Mouse (Mus musculus) stomach, embryonic 16.5 days (tissue): ENCODE data around the gene Tnfsf13. TPM values are rescaled to one million over a fixed set of nuclear protein-coding genes. Genes with fewer than 3 reads are reported as not detected.
A peak's percentile ranks its signal among the peaks of the same experiment; 100 is the strongest.

Experiments
- ATAC-seq: fragments of 200-750 bp; cut with Nextera tagmentation; 2 replicates; pipeline ENCODE4 v1.8.0; 2017; ENCODE audit warnings: moderate number of reproducible peaks, moderate TSS enrichment; ENCODE audit not compliant: insufficient read depth, low FRiP score
- H3K27ac ChIP-seq: fragments of 300-500 bp; sonication (generic); 2 replicates; pipeline ENCODE4 v1.5.1; 2014; ENCODE audit warnings: low read length
- H3K27me3 ChIP-seq: fragments of 300-500 bp; sonication (generic); 2 replicates; pipeline ENCODE4 v1.6.1; 2014; ENCODE audit warnings: low read length, control low read depth, mixed read lengths; ENCODE audit not compliant: control insufficient read depth, insufficient read depth
- H3K36me3 ChIP-seq: fragments of 300-500 bp; sonication (generic); 2 replicates; pipeline ENCODE4 v1.6.1; 2014; ENCODE audit warnings: low read length; ENCODE audit not compliant: control insufficient read depth, insufficient read depth
- H3K4me1 ChIP-seq: fragments of 300-500 bp; sonication (generic); 2 replicates; pipeline ENCODE4 v1.6.1; 2014; ENCODE audit warnings: low read length, control low read depth, mixed read lengths; ENCODE audit not compliant: control insufficient read depth, insufficient read depth
- H3K4me2 ChIP-seq: fragments of 300-500 bp; sonication (generic); 2 replicates; pipeline ENCODE4 v1.6.1; 2014; ENCODE audit warnings: low read depth, low read length, mixed read lengths
- H3K4me3 ChIP-seq: fragments of 300-500 bp; sonication (generic); replicated peaks from 2 replicates; pipeline ENCODE4 v1.5.1; 2014; ENCODE audit warnings: mild to moderate bottlenecking, low read length
- H3K9ac ChIP-seq: fragments of 300-500 bp; sonication (generic); 2 replicates; pipeline ENCODE4 v1.6.1; 2014; ENCODE audit warnings: low read length
- H3K9me3 ChIP-seq: fragments of 300-500 bp; sonication (generic); replicated peaks from 2 replicates; pipeline ENCODE4 v1.6.1; 2016; ENCODE audit warnings: low read length, control low read depth; ENCODE audit not compliant: control insufficient read depth
- WGBS: fragments of 180-500 bp; shearing (Covaris S2); extraction: QIAGEN DNeasy Blood & Tissue Kit; methylation state at CpG from one replicate; pipeline ENCODE4 v1.1.7; 2014; 5-methylcytosine and 5-hydroxymethylcytosine counted together
- polyA plus RNA-seq: library from polyadenylated mRNA; unstranded; fragments of >200 nt; fragmentation: Nextera tagmentation; extraction: Ambion mirVana; gene quantifications from 2 replicates; pipeline ENCODE4 v1.2.1, GENCODE M21; 2015

Tnfsf13 gene
- polyA plus RNA-seq, 1 experiment from 2014 or later: 0.59 TPM

- ATAC-seq: no peak
- Histone ChIP-seq H3K27me3 (no peaks in the 10 kb centered on the region), H3K4me2 (no peak overlapping the region), H3K4me3 (no peak overlapping the region), H3K9ac (0 out of 2 replicates have a peak overlapping the region, but pooled peaks have one; percentile 38), H3K27ac (peak overlapping the region; percentile 89), H3K9me3 (no peaks in the 10 kb centered on the region), H3K4me1 (peaks cover 39% of the 10 kb centered on the region), H3K36me3 (no peaks in the 10 kb centered on the region)
- WGBS: 85% methylated on average over 6 of the region's 6 CpGs
Measured at GRCm38 (mm10) chr11:69684936-69685335, 648 bp downstream of the Tnfsf13 start.

DNA sequence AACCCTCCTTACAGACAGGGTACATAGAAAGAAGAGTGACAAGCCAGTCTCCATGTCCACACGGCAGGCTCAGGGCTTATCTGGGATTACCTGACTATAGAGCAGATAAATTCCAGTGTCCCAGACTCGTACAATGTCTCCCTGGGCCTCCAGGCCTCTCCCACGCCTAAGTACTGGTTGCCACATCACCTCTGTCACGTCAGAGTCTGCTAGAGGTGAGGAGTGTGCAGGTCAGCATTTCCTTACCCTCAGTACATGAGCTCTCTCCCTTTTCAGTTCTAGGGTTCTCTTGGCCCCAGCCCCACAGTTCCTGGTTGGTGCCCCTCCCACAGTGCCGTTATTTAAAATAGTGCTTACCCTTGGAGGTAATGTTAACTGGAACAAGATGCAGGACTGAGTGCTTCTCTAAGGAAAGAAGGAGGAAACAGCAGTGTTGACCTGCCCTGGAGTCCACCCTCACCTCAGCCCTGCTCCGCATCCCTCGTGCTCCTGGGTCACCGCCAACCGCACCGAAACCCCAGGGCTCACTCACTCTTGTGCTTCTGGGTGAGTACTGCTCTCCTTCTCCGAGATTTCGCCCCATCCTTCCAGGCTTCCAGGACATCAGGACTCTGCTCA lies 1.3 kb downstream of the Tnfsf13 start:
- WGBS: 81% methylated on average over 12 of the region's 12 CpGs
- ATAC-seq: no peak
- H3K4me2 ChIP-seq: no peak overlapping the region
- H3K9ac ChIP-seq: 0 out of 2 replicates have a peak overlapping the region, but pooled peaks have one; percentile 7
- H3K27ac ChIP-seq: no peak overlapping the region
- H3K27me3 ChIP-seq: no peaks in the 10 kb centered on the region
- H3K4me3 ChIP-seq: no peak overlapping the region
- no peaks in the 10 kb centered on the region for H3K9me3 ChIP-seq
- H3K4me1 ChIP-seq: peaks cover 39% of the 10 kb centered on the region
- no peaks in the 10 kb centered on the region for H3K36me3 ChIP-seq

DNA sequence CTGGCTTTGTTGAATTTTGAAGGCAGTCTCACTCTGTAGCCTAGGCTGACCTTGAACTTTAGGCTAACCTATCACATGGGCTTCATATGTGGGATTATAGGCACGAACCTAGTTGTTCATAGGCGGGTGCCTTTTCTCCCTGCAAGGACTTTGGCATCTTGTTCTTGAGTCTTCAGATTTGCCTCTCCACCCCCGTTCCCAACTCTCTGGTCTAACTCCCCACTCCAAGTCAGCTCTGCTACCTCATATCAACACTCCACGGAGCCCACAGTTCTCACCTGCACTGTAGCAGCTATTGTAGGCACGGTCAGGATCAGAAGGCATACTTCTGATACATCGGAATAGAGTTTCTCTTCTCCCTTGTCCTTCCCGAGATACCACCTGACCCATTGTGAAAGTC lies 2.0 kb downstream of the Tnfsf13 start:
- WGBS: 75% methylated on average over 7 of the region's 7 CpGs
- H3K4me3 ChIP-seq: no peak overlapping the region
- H3K9me3 ChIP-seq: no peaks in the 10 kb centered on the region
- H3K27ac ChIP-seq: 0 out of 2 replicates have a peak overlapping the region, but pooled peaks have one; percentile 57
- H3K9ac ChIP-seq: peak overlapping the region; percentile 37; the same call in 1 of the 2 replicates
- no peak for ATAC-seq
- H3K27me3 ChIP-seq: no peaks in the 10 kb centered on the region
- peaks cover 39% of the 10 kb centered on the region for H3K4me1 ChIP-seq
- H3K4me2 ChIP-seq: no peak overlapping the region; the same call in 1 of the 2 replicates
- no peaks in the 10 kb centered on the region for H3K36me3 ChIP-seq

DNA sequence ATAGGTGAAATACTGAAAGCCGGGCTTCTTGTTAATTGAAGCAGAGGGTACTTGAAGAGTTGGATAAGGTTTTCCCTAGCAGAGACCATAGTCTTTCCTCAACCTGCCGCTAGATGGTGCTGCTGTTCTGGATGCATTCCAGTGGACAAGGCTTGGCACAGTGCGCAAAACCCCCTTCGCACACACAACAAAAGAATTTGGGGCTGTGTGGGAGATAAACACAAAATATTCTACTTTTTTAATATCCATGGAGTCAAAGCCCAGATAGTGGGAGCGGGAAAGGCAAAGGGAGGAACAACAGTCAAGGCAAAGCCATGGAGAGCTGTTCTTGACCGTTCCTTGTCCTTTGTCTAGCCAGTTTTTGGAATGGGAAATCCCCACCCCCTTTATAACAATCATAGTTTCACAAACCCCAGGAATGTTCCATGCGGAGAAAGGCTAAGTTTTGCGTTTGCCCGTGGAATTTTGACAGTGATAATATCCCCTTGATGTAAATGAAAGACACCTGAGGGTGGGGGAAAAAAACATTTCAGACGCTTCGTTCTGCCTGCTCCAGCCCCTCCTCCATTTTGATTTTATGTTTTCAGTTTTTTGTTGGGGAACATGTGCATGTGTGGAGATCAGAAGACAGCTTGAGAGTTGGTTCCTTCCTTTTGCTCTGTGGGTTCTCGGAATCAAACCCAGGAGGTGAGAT lies 2.6 kb downstream of the Tnfsf13 start:
- Histone ChIP-seq H3K9me3 (no peaks in the 10 kb centered on the region), H3K27ac (peak overlapping the region; percentile 89), H3K9ac (peak overlapping the region; percentile 37), H3K4me2 (peak overlapping the region; percentile 97), H3K36me3 (no peaks in the 10 kb centered on the region), H3K4me3 (peak overlapping the region; percentile 24), H3K4me1 (peaks cover 39% of the 10 kb centered on the region), H3K27me3 (no peaks in the 10 kb centered on the region)
- WGBS: 12% methylated on average over 12 of the region's 12 CpGs
- 0 out of 2 replicates have a peak, but pooled peaks have one; percentile 17 for ATAC-seq

GRCm38 (mm10) chr11:69682209-69682839 lies 3.3 kb downstream of the Tnfsf13 start:
- H3K4me3 ChIP-seq: peak overlapping the region; percentile 91
- H3K4me1 ChIP-seq: peaks cover 39% of the 10 kb centered on the region
- peak overlapping the region; percentile 89 for H3K27ac ChIP-seq
- H3K4me2 ChIP-seq: peak overlapping the region; percentile 97
- no peaks in the 10 kb centered on the region for H3K36me3 ChIP-seq
- WGBS: 20% methylated on average over 24 of the region's 24 CpGs
- H3K27me3 ChIP-seq: no peaks in the 10 kb centered on the region
- peak overlapping the region; percentile 86 for H3K9ac ChIP-seq
- H3K9me3 ChIP-seq: no peaks in the 10 kb centered on the region
- no peak for ATAC-seq

DNA sequence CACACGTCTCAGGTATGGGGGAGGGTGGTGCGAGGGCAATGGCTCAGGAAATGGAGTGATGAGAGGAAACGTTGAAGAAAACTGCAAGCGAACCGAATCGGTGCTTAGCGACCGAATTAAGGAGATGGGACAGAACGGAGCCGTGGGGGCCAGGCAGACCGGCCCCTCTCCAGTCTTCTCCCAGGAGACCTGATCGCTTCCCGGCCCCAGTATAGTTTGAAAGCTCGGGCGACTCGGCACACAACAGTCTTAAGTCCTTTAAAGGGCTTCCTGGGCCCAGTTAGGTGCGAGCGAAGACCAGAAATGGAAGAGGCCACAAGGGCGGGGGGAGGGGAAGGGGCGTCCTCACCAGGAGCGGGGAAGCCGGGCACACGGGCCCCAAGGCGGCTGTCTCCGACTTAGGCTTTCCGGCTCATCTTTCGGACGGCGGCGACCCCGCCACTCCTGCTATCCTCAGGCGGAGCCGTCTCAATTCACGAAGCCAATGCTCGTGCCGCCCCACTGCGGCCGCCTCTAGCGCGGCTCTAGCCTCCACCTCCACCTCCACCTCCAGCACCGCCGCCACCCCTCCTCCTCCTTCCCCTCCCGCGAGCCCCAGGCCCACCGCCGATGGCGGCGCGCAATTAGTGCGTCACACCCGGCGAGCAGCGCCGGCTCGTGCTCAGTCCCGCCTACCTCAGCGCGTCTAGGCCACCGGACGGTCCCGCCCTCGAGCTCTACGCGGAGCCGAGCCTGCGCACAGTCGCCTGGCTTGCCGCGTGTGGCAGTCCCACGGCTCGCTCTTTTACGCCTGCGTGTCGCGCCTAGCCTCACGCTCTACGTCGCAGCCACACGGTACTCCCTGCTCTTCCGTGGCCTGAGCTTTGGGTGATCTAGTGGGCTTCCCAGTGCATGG lies 4.0 kb downstream of the Tnfsf13 start, which contains the start of gene Senp3:
Gene Senp3 (minus strand): TSS at position 771 of the 895 bp plus-strand sequence.
- no peaks in the 10 kb centered on the region for H3K27me3 ChIP-seq
- H3K27ac ChIP-seq: peak within 1 kb of the TSS; percentile 89
- ATAC-seq: peak; percentile 95
- no peaks in the 10 kb centered on the region for H3K9me3 ChIP-seq
- no peaks in the 10 kb centered on the region for H3K36me3 ChIP-seq
- under 1% methylated on average over 79 of the region's 80 CpGs for WGBS
- peak within 1 kb of the TSS; percentile 97 for H3K4me2 ChIP-seq
- peak within 1 kb of the TSS; percentile 91 for H3K4me3 ChIP-seq
- peak within 1 kb of the TSS; percentile 86 for H3K9ac ChIP-seq
- peaks cover 34% of the 10 kb centered on the region for H3K4me1 ChIP-seq

- WGBS: 87% methylated on average over 30 of the region's 30 CpGs
Measured at GRCm38 (mm10) chr11:69680136-69680855, 5.3 kb downstream of the Tnfsf13 start.

GRCm38 (mm10) chr11:69679144-69679543 lies 6.4 kb downstream of the Tnfsf13 start:
- Histone ChIP-seq H3K4me2 (no peak overlapping the region), H3K9me3 (no peaks in the 10 kb centered on the region), H3K36me3 (no peaks in the 10 kb centered on the region), H3K9ac (no peak overlapping the region), H3K4me3 (no peak overlapping the region), H3K27ac (no peak overlapping the region), H3K27me3 (no peaks in the 10 kb centered on the region), H3K4me1 (peaks cover 15% of the 10 kb centered on the region)
- 96% methylated on average over 2 of the region's 2 CpGs for WGBS
- no peak for ATAC-seq

More at GRCm38 (mm10) chr11:69680136-69680855, 5.3 kb downstream of the Tnfsf13 start:
- no peaks in the 10 kb centered on the region for H3K9me3 ChIP-seq
- no peak for ATAC-seq
- peak overlapping the region; percentile 86 for H3K9ac ChIP-seq
- H3K27me3 ChIP-seq: no peaks in the 10 kb centered on the region
- H3K27ac ChIP-seq: no peak overlapping the region
- peaks cover 21% of the 10 kb centered on the region for H3K4me1 ChIP-seq
- peak overlapping the region; percentile 91 for H3K4me3 ChIP-seq
- peak overlapping the region; percentile 97 for H3K4me2 ChIP-seq
- no peaks in the 10 kb centered on the region for H3K36me3 ChIP-seq
